Mouse (Mus musculus): ENCODE data around the gene Prkd2. TPM values are rescaled to one million over a fixed set of nuclear protein-coding genes. Genes with fewer than 3 reads are reported as not detected.
A peak's percentile ranks its signal among the peaks of the same experiment; 100 is the strongest.

The Prkd2 gene
- polyA plus RNA-seq, 1 experiment from 2014 or later = 5.0 TPM

DNA sequence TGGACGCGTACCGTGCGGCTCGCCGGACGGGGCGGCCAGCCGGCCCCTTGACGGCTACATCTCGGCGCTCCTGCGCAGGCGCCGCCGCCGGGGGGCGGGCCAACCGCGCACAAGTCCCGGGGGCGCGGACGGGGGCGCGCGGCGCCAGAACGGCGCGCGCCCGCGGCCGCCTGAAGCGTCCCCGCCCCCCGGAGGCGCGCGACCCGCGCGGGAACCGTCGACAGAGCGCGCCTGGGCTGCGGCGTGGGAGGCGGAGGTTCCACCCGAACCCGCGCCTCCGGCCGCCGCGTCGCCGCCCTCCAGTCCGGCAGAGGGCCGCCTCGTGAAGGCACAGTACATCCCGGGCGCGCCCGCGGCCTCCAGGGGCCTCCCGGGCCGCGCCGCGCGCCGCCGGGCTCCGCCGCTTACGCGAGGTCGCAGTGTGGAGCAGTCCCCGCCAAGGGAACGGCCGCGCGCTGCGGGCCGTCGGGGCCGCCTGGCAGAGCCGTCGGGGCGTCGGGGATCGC lies 42.6 kb downstream of the Prkd2 start:
- ATAC-seq (ENCODE audit: low FRiP score) = 0 out of 2 replicates have a peak, but pooled peaks have one; percentile 10
- peak overlapping the region; percentile 36 for H3K4me2 ChIP-seq
- H3K4me1 ChIP-seq = peaks cover 4% of the 10 kb centered on the region; the same call in 1 of the 2 replicates
- H3K36me3 ChIP-seq = peaks cover 40% of the 10 kb centered on the region
- H3K9ac ChIP-seq (replicated peaks) = no peak overlapping the region
- H3K4me3 ChIP-seq (replicated peaks) = peak overlapping the region; percentile 30
- H3K27ac ChIP-seq (replicated peaks) = no peak overlapping the region
- no peaks in the 10 kb centered on the region for H3K9me3 ChIP-seq (replicated peaks)
- peaks cover 48% of the 10 kb centered on the region for H3K27me3 ChIP-seq (replicated peaks)
- 16% methylated on average over 79 of the region's 95 CpGs for WGBS

DNA sequence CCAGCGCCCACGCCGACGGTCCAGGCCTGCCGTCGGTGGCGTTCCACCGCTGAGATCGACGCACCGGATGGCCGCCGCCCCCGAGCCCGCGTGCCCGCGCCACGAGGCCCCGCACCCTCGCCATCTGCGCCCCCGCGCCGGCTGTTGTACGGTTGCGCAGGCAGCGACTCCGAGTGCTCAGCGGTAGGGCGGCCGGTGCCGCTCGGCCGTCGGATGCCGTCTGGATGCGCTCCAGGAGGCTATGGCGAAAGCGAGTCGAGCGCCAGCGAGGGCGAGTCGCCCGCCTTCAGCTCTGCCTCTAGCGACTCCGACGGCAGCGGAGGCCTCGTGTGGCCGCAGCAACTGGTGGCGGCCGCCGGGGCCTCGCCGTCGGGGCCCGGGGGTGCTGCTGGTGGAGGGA lies 43.2 kb downstream of the Prkd2 start:
- Histone ChIP-seq H3K36me3 (peaks cover 40% of the 10 kb centered on the region), H3K4me1 (peaks cover 2% of the 10 kb centered on the region), H3K27me3 (replicated peaks) (peaks cover 50% of the 10 kb centered on the region), H3K9ac (replicated peaks) (no peak overlapping the region), H3K9me3 (replicated peaks) (no peaks in the 10 kb centered on the region), H3K27ac (replicated peaks) (no peak overlapping the region), H3K4me3 (replicated peaks) (peak overlapping the region; percentile 30), H3K4me2 (peak overlapping the region; percentile 36; the same call in 1 of the 2 replicates)
- WGBS = 38% methylated on average over 56 of the region's 59 CpGs
- ATAC-seq (ENCODE audit: low FRiP score) = no peak

DNA sequence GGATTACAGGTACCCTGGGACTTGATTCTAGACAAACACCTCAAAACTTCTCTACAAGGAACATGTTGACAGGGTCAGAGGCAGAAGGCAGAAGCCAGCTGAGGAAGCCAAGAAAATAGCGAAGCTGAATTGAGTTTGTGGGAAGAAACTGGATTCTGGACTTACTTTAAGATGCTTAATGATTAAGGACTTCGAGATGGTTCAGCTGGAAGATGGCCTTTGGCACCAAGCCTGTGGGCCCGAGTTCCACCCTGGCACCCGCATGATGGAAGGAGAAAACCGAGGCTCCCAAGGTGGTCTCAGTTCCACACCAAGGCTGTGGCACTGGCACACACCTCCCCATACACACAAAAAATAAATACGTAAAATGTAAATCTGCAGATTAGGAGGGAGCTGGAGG lies 47.8 kb downstream of the Prkd2 start:
- H3K27ac ChIP-seq (replicated peaks) = no peak overlapping the region; the same call in 1 of the 2 replicates
- H3K4me2 ChIP-seq = peak overlapping the region; percentile 64
- H3K9me3 ChIP-seq (replicated peaks) = no peaks in the 10 kb centered on the region
- WGBS = 46% methylated on average over 6 of the region's 6 CpGs
- no peak overlapping the region for H3K9ac ChIP-seq (replicated peaks)
- H3K36me3 ChIP-seq = peaks cover 19% of the 10 kb centered on the region
- H3K27me3 ChIP-seq (replicated peaks) = peaks cover 48% of the 10 kb centered on the region
- peaks cover 31% of the 10 kb centered on the region for H3K4me1 ChIP-seq
- no peak for ATAC-seq (ENCODE audit: low FRiP score)
- H3K4me3 ChIP-seq (replicated peaks) = no peak overlapping the region

DNA sequence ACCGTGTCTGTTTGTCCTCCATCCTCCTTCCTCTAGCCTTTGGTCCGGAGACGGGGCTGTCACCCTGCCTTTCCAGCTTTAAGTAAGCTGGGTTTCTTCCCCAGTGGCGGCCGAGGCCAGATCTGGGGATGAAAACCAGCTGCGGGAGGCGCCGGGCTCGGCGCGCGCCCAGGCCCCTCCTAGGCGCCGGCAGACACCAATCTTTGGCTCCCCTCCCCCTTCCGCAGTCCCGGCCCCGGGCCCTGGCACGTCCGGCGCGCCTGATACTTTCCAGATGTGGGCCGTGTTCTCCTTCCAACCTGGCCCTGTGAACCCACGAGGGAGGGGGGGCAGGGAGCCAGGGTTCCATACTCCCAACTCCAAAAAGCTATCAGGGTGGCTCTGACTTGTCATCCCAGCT lies 48.2 kb downstream of the Prkd2 start:
- ATAC-seq (ENCODE audit: low FRiP score) = no peak
- Histone ChIP-seq H3K27me3 (replicated peaks) (peaks cover 44% of the 10 kb centered on the region), H3K9me3 (replicated peaks) (no peaks in the 10 kb centered on the region)

DNA sequence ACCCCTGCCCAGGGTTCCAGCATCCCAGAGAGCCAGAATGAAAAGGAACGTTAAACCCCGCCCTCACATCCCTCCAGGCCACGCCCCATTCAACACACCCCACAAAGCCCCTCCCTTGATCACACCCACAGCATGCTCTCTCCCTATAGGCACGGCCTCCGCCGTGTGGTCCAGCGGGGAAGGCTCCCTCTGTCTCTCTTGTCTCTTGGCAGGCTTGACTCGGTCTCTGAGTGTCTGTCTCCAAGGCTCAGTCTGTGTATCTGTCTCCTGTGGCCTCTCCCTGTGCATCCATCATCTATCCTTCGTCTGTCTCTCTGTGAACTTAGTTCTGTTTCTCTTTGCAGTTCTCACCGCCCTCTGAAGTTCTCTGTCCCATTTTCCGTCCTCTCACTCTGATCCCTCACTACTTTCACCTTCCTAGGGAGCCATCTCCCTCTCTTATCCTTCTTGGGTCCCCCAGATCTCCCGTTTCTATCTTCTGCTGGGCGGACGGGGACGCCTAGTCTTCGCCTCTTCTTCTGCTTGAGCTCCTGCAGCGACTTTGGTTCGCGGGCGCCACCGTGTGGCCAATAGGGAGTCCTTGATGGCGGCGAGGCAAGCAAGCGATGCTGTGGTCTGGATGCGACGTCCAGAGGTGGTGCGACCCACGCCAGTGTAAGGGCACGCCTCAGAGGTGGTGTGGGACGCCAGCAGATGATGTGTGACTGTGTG lies 49.1 kb downstream of the Prkd2 start, which contains the start of gene Gng8:
Gene Gng8 (plus strand): TSS at position 146 of the 711 bp plus-strand sequence.
- Histone ChIP-seq H3K36me3 (peaks cover 6% of the 10 kb centered on the region), H3K9ac (replicated peaks) (peak within 1 kb of the TSS; percentile 17; the same call in 1 of the 2 replicates), H3K27ac (replicated peaks) (peak within 1 kb of the TSS; percentile 58; the same call in 1 of the 2 replicates), H3K4me3 (replicated peaks) (peak within 1 kb of the TSS; percentile 30), H3K4me1 (peaks cover 32% of the 10 kb centered on the region), H3K4me2 (peak within 1 kb of the TSS; percentile 64), H3K9me3 (replicated peaks) (no peaks in the 10 kb centered on the region), H3K27me3 (replicated peaks) (peaks cover 36% of the 10 kb centered on the region)
- under 1% methylated on average over 30 of the region's 30 CpGs for WGBS
- ATAC-seq (ENCODE audit: low FRiP score) = peak; percentile 74

More for the DNA sequence above, 48.2 kb downstream of the Prkd2 start:
- WGBS = 2% methylated on average over 18 of the region's 23 CpGs
- peaks cover 15% of the 10 kb centered on the region for H3K36me3 ChIP-seq
- peak overlapping the region; percentile 58; the same call in 1 of the 2 replicates for H3K27ac ChIP-seq (replicated peaks)
- H3K9ac ChIP-seq (replicated peaks) = no peak overlapping the region
- no peak overlapping the region; the same call in 1 of the 2 replicates for H3K4me3 ChIP-seq (replicated peaks)
- peak overlapping the region; percentile 64 for H3K4me2 ChIP-seq
- peaks cover 32% of the 10 kb centered on the region for H3K4me1 ChIP-seq

DNA sequence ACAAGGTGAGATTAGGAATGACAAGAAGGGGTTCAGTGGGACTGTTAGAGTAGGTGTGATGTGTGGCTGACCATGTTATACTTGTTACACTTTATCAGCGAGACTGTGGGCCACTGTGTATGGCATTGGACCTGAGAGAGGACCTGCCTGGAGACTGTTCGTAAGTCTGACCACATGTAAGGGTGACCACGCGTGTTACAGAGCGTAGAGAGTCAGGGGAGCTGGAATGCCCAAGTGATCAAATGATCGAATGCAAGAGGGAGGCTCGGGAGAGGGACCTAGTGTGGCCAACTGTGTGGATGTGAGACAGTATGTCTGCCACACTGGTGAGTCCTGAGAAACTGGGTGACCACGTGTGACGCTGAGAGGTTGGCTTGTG lies 49.6 kb downstream of the Prkd2 start:
- Histone ChIP-seq H3K27ac (replicated peaks) (no peak overlapping the region), H3K4me2 (peak overlapping the region; percentile 64), H3K4me3 (replicated peaks) (peak overlapping the region; percentile 30; the same call in 1 of the 2 replicates), H3K4me1 (peaks cover 32% of the 10 kb centered on the region), H3K36me3 (peaks cover 2% of the 10 kb centered on the region; the same call in 1 of the 2 replicates), H3K9ac (replicated peaks) (no peak overlapping the region), H3K9me3 (replicated peaks) (no peaks in the 10 kb centered on the region), H3K27me3 (replicated peaks) (peaks cover 35% of the 10 kb centered on the region)
- no peak; the same call in 1 of the 2 replicates for ATAC-seq (ENCODE audit: low FRiP score)
- WGBS = 47% methylated on average over 9 of the region's 9 CpGs

DNA sequence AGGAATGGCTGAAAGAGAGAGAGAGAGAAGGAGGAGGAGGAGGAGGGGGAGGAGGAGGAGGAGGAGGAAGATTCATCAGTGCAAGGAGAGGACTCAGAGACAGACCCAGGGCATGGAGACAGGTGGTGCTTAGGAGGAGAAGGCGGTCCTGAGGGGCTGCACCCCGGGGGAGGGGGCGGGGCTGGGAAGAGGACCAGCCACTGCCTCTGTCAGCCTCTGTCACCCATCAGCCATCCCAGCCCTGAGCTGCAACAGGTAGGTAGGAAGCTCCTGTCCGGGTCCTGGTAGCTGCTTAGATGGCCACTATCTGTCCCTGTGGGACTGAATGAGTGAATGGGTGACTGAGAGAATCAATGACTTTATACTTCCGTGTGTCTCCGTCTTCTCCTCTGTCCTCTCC lies 50.9 kb downstream of the Prkd2 start:
- H3K4me2 ChIP-seq = no peak overlapping the region

DNA sequence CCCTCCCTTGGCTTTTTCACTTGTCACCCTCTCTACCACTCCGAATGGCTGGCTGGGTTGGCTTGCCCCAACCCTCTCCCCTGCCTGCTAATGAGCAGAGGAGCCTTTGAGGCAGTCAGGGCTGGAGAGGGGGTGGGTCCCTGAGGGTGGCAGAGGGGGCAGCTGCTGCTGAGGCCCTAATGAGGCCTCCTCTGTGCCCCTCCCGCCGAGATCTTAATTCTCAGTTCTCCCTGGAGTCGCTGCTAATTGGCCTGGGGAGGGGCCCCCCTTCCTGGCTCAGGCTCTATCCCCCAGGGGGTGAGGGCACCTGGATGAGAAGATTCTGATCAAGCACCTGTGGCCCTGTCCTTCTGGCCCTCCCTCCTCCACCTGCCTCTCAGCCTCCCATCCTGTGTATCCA lies 51.6 kb downstream of the Prkd2 start:
- Histone ChIP-seq H3K27me3 (replicated peaks) (peaks cover 35% of the 10 kb centered on the region), H3K4me1 (peaks cover 35% of the 10 kb centered on the region), H3K4me2 (peak overlapping the region; percentile 58), H3K4me3 (replicated peaks) (no peak overlapping the region), H3K36me3 (no peaks in the 10 kb centered on the region), H3K9ac (replicated peaks) (no peak overlapping the region), H3K27ac (replicated peaks) (no peak overlapping the region), H3K9me3 (replicated peaks) (no peaks in the 10 kb centered on the region)
- no peak for ATAC-seq (ENCODE audit: low FRiP score)
- under 1% methylated on average over 4 of the region's 4 CpGs for WGBS

More for the DNA sequence above, 50.9 kb downstream of the Prkd2 start:
- WGBS = 14% methylated on average over 5 of the region's 6 CpGs
- peaks cover 32% of the 10 kb centered on the region for H3K4me1 ChIP-seq
- H3K4me3 ChIP-seq (replicated peaks) = no peak overlapping the region
- no peak for ATAC-seq (ENCODE audit: low FRiP score)
- no peaks in the 10 kb centered on the region for H3K36me3 ChIP-seq
- H3K27ac ChIP-seq (replicated peaks) = no peak overlapping the region
- no peak overlapping the region for H3K9ac ChIP-seq (replicated peaks)
- no peaks in the 10 kb centered on the region for H3K9me3 ChIP-seq (replicated peaks)
- H3K27me3 ChIP-seq (replicated peaks) = peaks cover 35% of the 10 kb centered on the region

DNA sequence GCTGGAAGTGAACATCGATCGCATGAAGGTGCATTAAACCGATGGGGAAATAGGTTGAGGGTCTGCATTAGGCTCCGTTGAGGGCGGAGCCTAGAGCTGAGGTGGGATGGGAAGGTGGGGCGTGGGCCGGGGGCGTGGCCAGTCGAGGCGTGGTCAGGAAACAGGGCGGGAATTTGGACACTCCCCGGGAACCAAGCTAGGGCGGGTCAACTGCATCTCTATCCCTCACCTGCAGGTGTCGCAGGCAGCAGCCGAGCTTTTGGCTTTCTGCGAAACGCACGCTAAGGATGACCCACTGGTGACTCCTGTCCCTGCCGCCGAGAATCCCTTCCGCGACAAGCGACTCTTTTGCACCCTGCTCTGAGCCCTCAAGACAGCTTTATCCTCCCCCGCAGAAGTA lies 52.3 kb downstream of the Prkd2 start:
- H3K9me3 ChIP-seq (replicated peaks) = no peaks in the 10 kb centered on the region
- H3K9ac ChIP-seq (replicated peaks) = peak overlapping the region; percentile 40; the same call in 1 of the 2 replicates
- under 1% methylated on average over 24 of the region's 24 CpGs for WGBS
- ATAC-seq (ENCODE audit: low FRiP score) = peak; percentile 34
- peak overlapping the region; percentile 27 for H3K4me3 ChIP-seq (replicated peaks)
- peaks cover 37% of the 10 kb centered on the region for H3K4me1 ChIP-seq
- H3K27ac ChIP-seq (replicated peaks) = no peak overlapping the region
- no peaks in the 10 kb centered on the region for H3K36me3 ChIP-seq
- peak overlapping the region; percentile 58 for H3K4me2 ChIP-seq
- peaks cover 30% of the 10 kb centered on the region for H3K27me3 ChIP-seq (replicated peaks)

DNA sequence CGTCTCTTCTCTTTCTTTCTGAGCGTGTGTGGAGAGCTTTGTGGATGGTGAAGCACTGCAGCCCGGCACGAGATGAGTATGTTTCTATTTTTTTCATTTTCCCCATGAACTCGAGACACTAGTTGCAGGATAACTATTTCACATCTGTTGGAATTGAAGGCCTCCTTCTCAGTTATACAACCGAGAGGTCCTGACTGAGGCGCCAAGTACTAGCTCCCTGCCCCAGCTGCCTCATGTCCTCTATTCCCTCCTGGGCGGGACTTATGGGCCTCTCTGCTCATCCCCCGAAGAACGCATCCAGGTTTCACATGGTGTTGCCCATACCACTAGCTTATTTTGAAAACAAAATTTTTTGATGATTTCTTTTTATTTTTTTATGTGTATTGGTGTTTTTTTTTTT lies 52.8 kb downstream of the Prkd2 start:
- Histone ChIP-seq H3K36me3 (no peaks in the 10 kb centered on the region), H3K9ac (replicated peaks) (0 out of 2 replicates have a peak overlapping the region, but pooled peaks have one; percentile 40), H3K4me3 (replicated peaks) (peak overlapping the region; percentile 27), H3K9me3 (replicated peaks) (no peaks in the 10 kb centered on the region), H3K4me1 (peaks cover 38% of the 10 kb centered on the region), H3K27me3 (replicated peaks) (peaks cover 25% of the 10 kb centered on the region), H3K27ac (replicated peaks) (no peak overlapping the region), H3K4me2 (peak overlapping the region; percentile 58)
- 24% methylated on average over 10 of the region's 10 CpGs for WGBS
- no peak for ATAC-seq (ENCODE audit: low FRiP score)

DNA sequence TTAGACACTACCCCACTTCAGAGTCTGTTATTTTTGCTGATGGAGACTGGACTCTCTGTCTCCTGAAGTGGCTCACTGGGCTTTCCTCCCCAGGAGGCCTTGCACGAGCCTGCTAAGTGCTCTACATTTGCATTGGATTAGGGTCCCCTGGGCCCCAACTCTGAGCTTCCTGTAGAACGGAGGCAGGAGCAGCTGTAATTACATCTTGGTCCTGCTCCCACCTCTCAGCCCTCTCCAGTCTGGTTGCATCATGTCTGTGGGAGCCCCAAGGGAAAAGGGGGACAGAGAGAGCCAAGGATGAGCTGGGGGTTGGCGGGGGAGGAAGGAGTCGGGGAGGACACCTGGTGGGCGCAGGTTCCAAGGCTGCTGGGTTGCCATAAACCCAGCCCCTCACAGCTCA lies 57.8 kb downstream of the Prkd2 start:
- no peak overlapping the region for H3K9ac ChIP-seq (replicated peaks)
- WGBS = 14% methylated on average over 5 of the region's 5 CpGs

More for the DNA sequence above, 57.8 kb downstream of the Prkd2 start:
- 0 out of 2 replicates have a peak, but pooled peaks cover 2% of the 10 kb centered on the region for H3K27me3 ChIP-seq (replicated peaks)
- H3K9me3 ChIP-seq (replicated peaks) = no peaks in the 10 kb centered on the region
- peak; percentile 35; the same call in 1 of the 2 replicates for ATAC-seq (ENCODE audit: low FRiP score)
- no peaks in the 10 kb centered on the region for H3K36me3 ChIP-seq
- H3K27ac ChIP-seq (replicated peaks) = no peak overlapping the region
- no peak overlapping the region for H3K4me3 ChIP-seq (replicated peaks)
- H3K4me2 ChIP-seq = no peak overlapping the region
- peaks cover 10% of the 10 kb centered on the region for H3K4me1 ChIP-seq

All from neural tube, embryonic 15.5 days (tissue).